Mouse (Mus musculus): ENCODE measurements around the gene Itk. TPM values are rescaled to one million over a fixed set of nuclear protein-coding genes. Genes with fewer than 3 reads are reported as not detected.

Itk gene
- total and polyA plus RNA-seq, 2 experiments from 2014 or later: 0.05 to 0.19 TPM

GRCm38 (mm10) chr11:46358369-46358768 lies 30.9 kb downstream of the Itk start:
- Histone ChIP-seq H3K4me1 (ENCODE audit: insufficient read depth) (no peaks in the 10 kb centered on the region), H3K9ac (no peak overlapping the region), H3K4me2 (ENCODE audit: low read depth) (no peak overlapping the region), H3K27ac (ENCODE audit: low read depth, low read length) (no peak overlapping the region), H3K27me3 (ENCODE audit: insufficient read depth, low read length) (no peaks in the 10 kb centered on the region), H3K4me3 (ENCODE audit: low read depth, low read length) (no peak overlapping the region), H3K9me3 (ENCODE audit: low read length) (no peaks in the 10 kb centered on the region), H3K36me3 (ENCODE audit: insufficient read depth) (no peaks in the 10 kb centered on the region)
- TF ChIP-seq CTCF (IDR thresholded peaks at IDR 0.05; ENCODE audit: low read depth): no peak
- ATAC-seq (no peak), DNase-seq (no peak)
- WGBS: 50% methylated on average over 1 of the region's 1 CpGs

- WGBS: 58% methylated on average over 2 of the region's 2 CpGs
- Histone ChIP-seq H3K4me1 (ENCODE audit: insufficient read depth) (no peaks in the 10 kb centered on the region), H3K9me3 (ENCODE audit: low read length) (no peaks in the 10 kb centered on the region), H3K4me2 (ENCODE audit: low read depth) (no peak overlapping the region), H3K36me3 (ENCODE audit: insufficient read depth) (no peaks in the 10 kb centered on the region), H3K4me3 (ENCODE audit: low read depth, low read length) (no peak overlapping the region), H3K9ac (no peak overlapping the region), H3K27me3 (ENCODE audit: insufficient read depth, low read length) (no peaks in the 10 kb centered on the region), H3K27ac (ENCODE audit: low read depth, low read length) (no peak overlapping the region)
- no peak for TF ChIP-seq CTCF (IDR thresholded peaks at IDR 0.05; ENCODE audit: low read depth)
- no peak for DNase-seq
- ATAC-seq: no peak
Measured at GRCm38 (mm10) chr11:46349681-46350410, 39.5 kb downstream of the Itk start.

- DNase-seq (no peak), ATAC-seq (no peak)
- WGBS: 82% methylated on average over 3 of the region's 3 CpGs
Measured at GRCm38 (mm10) chr11:46348416-46348815, 40.9 kb downstream of the Itk start.

GRCm38 (mm10) chr11:46347756-46348155 lies 41.6 kb downstream of the Itk start:
- TF ChIP-seq CTCF (IDR thresholded peaks at IDR 0.05; ENCODE audit: low read depth): no peak
- Histone ChIP-seq H3K4me1 (ENCODE audit: insufficient read depth) (no peaks in the 10 kb centered on the region), H3K36me3 (ENCODE audit: insufficient read depth) (no peaks in the 10 kb centered on the region), H3K9me3 (ENCODE audit: low read length) (no peaks in the 10 kb centered on the region), H3K9ac (no peak overlapping the region), H3K4me3 (ENCODE audit: low read depth, low read length) (no peak overlapping the region), H3K4me2 (ENCODE audit: low read depth) (no peak overlapping the region), H3K27ac (ENCODE audit: low read depth, low read length) (no peak overlapping the region), H3K27me3 (ENCODE audit: insufficient read depth, low read length) (no peaks in the 10 kb centered on the region)
- DNase-seq (no peak), ATAC-seq (no peak)
- 89% methylated on average over 5 of the region's 5 CpGs for WGBS

More at GRCm38 (mm10) chr11:46348416-46348815, 40.9 kb downstream of the Itk start:
- no peak overlapping the region for H3K4me3 ChIP-seq (ENCODE audit: low read depth, low read length)
- H3K27me3 ChIP-seq (ENCODE audit: insufficient read depth, low read length): no peaks in the 10 kb centered on the region
- H3K9me3 ChIP-seq (ENCODE audit: low read length): no peaks in the 10 kb centered on the region
- H3K36me3 ChIP-seq (ENCODE audit: insufficient read depth): no peaks in the 10 kb centered on the region
- no peaks in the 10 kb centered on the region for H3K4me1 ChIP-seq (ENCODE audit: insufficient read depth)
- no peak overlapping the region for H3K9ac ChIP-seq
- H3K27ac ChIP-seq (ENCODE audit: low read depth, low read length): no peak overlapping the region
- TF ChIP-seq CTCF (IDR thresholded peaks at IDR 0.05; ENCODE audit: low read depth): no peak
- no peak overlapping the region for H3K4me2 ChIP-seq (ENCODE audit: low read depth)

- Histone ChIP-seq H3K27me3 (ENCODE audit: insufficient read depth, low read length) (no peaks in the 10 kb centered on the region), H3K4me1 (ENCODE audit: insufficient read depth) (no peaks in the 10 kb centered on the region), H3K27ac (ENCODE audit: low read depth, low read length) (no peak overlapping the region), H3K4me2 (ENCODE audit: low read depth) (no peak overlapping the region), H3K4me3 (ENCODE audit: low read depth, low read length) (no peak overlapping the region), H3K36me3 (ENCODE audit: insufficient read depth) (no peaks in the 10 kb centered on the region), H3K9ac (no peak overlapping the region), H3K9me3 (ENCODE audit: low read length) (no peaks in the 10 kb centered on the region)
- 68% methylated on average over 5 of the region's 5 CpGs for WGBS
- DNase-seq (no peak), ATAC-seq (no peak)
- TF ChIP-seq CTCF (IDR thresholded peaks at IDR 0.05; ENCODE audit: low read depth): no peak
Measured at GRCm38 (mm10) chr11:46343886-46344546, 45.3 kb downstream of the Itk start.

GRCm38 (mm10) chr11:46341960-46342359 lies 47.4 kb downstream of the Itk start:
- H3K4me3 ChIP-seq (ENCODE audit: low read depth, low read length): no peak overlapping the region
- no peak for ATAC-seq
- 89% methylated on average over 4 of the region's 4 CpGs for WGBS
- DNase-seq: no peak
- H3K9me3 ChIP-seq (ENCODE audit: low read length): no peaks in the 10 kb centered on the region
- no peaks in the 10 kb centered on the region for H3K36me3 ChIP-seq (ENCODE audit: insufficient read depth)
- H3K27ac ChIP-seq (ENCODE audit: low read depth, low read length): no peak overlapping the region
- TF ChIP-seq CTCF (IDR thresholded peaks at IDR 0.05; ENCODE audit: low read depth): no peak
- H3K4me1 ChIP-seq (ENCODE audit: insufficient read depth): no peaks in the 10 kb centered on the region
- H3K9ac ChIP-seq: no peak overlapping the region
- no peaks in the 10 kb centered on the region for H3K27me3 ChIP-seq (ENCODE audit: insufficient read depth, low read length)
- H3K4me2 ChIP-seq (ENCODE audit: low read depth): no peak overlapping the region

- Histone ChIP-seq H3K27ac (ENCODE audit: low read depth, low read length) (no peak overlapping the region), H3K4me2 (ENCODE audit: low read depth) (no peak overlapping the region), H3K9ac (no peak overlapping the region), H3K9me3 (ENCODE audit: low read length) (no peaks in the 10 kb centered on the region), H3K4me1 (ENCODE audit: insufficient read depth) (no peaks in the 10 kb centered on the region), H3K4me3 (ENCODE audit: low read depth, low read length) (no peak overlapping the region), H3K27me3 (ENCODE audit: insufficient read depth, low read length) (no peaks in the 10 kb centered on the region), H3K36me3 (ENCODE audit: insufficient read depth) (no peaks in the 10 kb centered on the region)
- WGBS: 94% methylated on average over 5 of the region's 5 CpGs
- DNase-seq (no peak), ATAC-seq (no peak)
- no peak for TF ChIP-seq CTCF (IDR thresholded peaks at IDR 0.05; ENCODE audit: low read depth)
Measured at GRCm38 (mm10) chr11:46336020-46336419, 53.3 kb downstream of the Itk start.
